Mouse (Mus musculus): ENCODE results near the gene Fam172a. TPM values are rescaled to one million over a fixed set of nuclear protein-coding genes. Genes with fewer than 3 reads are reported as not detected.

Fam172a gene
- polyA plus RNA-seq, 1 experiment = 19.1 TPM

DNA sequence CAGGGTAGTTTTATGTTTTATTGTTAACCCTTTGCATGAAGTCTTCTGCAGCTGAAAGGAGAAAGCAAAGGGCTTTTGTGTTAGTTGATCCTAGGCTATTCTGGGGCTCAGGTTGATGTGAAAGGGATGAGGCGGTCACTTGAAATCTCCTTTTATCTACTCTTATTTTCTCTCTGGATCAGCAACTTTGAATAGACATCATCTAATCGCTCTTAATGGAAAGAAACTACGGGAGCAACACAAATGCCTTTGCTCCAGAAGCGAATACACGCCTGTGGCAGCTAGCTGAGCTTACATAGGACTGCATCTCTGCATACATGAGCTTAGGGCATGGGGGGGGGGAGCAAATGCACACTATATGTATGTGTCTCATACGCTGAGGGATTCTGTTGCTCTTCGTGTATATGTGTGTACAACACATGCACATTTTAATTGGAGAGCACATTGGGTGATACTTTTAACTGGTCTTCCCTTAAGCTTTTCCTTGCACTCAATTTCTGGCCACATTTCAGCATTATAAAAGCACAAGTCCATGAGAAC is 505.1 kb downstream of the Fam172a start:
- H3K4me1 ChIP-seq (ENCODE audit: control insufficient read depth, insufficient read depth, low read length) = peaks cover 4% of the 10 kb centered on the region; the same call in 1 of the 2 replicates
- TF ChIP-seq POLR2A (IDR thresholded peaks at IDR 0.05; ENCODE audit: extremely low read depth, insufficient read depth, low read length) = no peak
- TF ChIP-seq CTCF (IDR thresholded peaks at IDR 0.05; ENCODE audit: extremely low read depth, insufficient read depth, low read length) = no peak
- H3K4me3 ChIP-seq (ENCODE audit: insufficient read depth, low read length) = peak overlapping the region; percentile 15
- H3K27ac ChIP-seq (ENCODE audit: insufficient read depth, low read length) = peak overlapping the region; percentile 82

DNA sequence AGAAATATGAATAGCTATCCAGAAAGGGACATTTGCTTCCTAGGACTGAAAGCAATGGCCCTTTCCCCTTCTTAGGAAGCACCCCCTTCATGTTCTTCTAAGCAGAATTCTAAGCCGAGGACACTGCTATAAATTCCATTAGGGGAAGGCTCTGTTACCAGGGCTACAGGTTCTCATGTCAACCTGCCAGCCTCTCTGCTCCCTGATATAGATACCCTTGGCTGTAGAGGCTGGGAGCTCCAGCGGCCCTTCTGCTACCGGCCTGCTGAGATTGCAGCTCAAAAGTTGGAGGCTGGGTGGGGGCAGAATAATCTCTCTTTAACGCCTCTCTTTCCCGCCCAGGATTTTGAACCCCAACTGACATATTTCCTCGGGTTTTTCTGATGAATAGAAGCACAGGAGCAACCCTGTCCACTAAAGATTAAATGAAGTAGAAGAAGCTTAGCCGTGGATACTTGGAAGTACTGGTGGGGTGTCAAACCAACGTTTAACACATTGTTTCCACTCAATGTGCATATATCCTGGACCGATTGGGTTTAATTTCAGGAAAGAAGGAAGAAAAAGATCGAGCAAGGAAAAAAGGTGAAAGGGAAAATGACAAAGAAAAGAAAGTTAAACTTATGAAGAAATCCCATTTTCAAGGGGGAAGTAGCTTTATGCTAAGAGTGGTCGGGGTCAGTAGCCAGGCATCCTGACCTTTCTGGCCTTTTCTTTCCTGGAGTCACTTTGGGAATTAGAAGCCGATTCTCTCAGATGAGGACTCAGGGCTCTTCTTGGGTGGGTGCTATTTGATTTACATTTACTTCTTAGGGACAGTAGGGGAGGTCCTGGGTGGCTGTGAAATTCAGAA is 506.2 kb downstream of the Fam172a start:
- no peak for TF ChIP-seq CTCF (IDR thresholded peaks at IDR 0.05; ENCODE audit: extremely low read depth, insufficient read depth, low read length)
- peak overlapping the region; percentile 53 for H3K27ac ChIP-seq (ENCODE audit: insufficient read depth, low read length)
- H3K4me1 ChIP-seq (ENCODE audit: control insufficient read depth, insufficient read depth, low read length) = peaks cover 4% of the 10 kb centered on the region; the same call in 1 of the 2 replicates
- H3K4me3 ChIP-seq (ENCODE audit: insufficient read depth, low read length) = no peak overlapping the region; the same call in 1 of the 2 replicates

- H3K4me3 ChIP-seq (ENCODE audit: insufficient read depth, low read length) = peak overlapping the region; percentile 36; the same call in 1 of the 2 replicates
- H3K4me1 ChIP-seq (ENCODE audit: control insufficient read depth, insufficient read depth, low read length) = peaks cover 4% of the 10 kb centered on the region; the same call in 1 of the 2 replicates
- H3K27ac ChIP-seq (ENCODE audit: insufficient read depth, low read length) = peak overlapping the region; percentile 53
These were observed 507.0 kb downstream of the Fam172a start for GRCm38 (mm10) chr13:78208689-78209410.

DNA sequence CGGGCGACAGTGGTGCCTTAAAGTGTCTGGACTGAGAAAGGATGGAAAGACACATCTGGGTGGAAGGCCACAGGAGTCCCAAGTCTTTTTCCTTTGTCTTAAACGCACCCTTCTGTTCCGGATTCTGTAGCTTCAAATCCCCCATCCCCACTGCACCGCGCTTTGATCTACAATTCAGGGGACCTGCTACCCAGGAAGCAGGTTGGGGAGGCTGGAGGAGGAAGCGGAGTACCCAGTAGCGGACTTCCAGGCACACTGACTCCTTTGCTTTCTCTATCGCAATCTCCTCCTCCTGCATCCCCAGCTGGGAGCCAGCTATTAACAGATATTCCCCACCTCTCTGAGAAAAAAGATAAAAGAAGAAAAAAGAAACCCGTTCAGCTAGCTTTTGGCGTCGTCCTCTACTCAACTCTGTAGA is 507.8 kb downstream of the Fam172a start:
- Histone ChIP-seq H3K27ac (ENCODE audit: insufficient read depth, low read length) (peak overlapping the region; percentile 53), H3K4me3 (ENCODE audit: insufficient read depth, low read length) (peak overlapping the region; percentile 36), H3K4me1 (ENCODE audit: control insufficient read depth, insufficient read depth, low read length) (peaks cover 4% of the 10 kb centered on the region; the same call in 1 of the 2 replicates)
- 0 out of 2 replicates have a peak, but pooled peaks have one; percentile 5 for TF ChIP-seq POLR2A (IDR thresholded peaks at IDR 0.05; ENCODE audit: extremely low read depth, insufficient read depth, low read length)
- TF ChIP-seq CTCF (IDR thresholded peaks at IDR 0.05; ENCODE audit: extremely low read depth, insufficient read depth, low read length) = no peak

More at GRCm38 (mm10) chr13:78208689-78209410, 507.0 kb downstream of the Fam172a start:
- TF ChIP-seq POLR2A (IDR thresholded peaks at IDR 0.05; ENCODE audit: extremely low read depth, insufficient read depth, low read length) = no peak
- no peak for TF ChIP-seq CTCF (IDR thresholded peaks at IDR 0.05; ENCODE audit: extremely low read depth, insufficient read depth, low read length)

GRCm38 (mm10) chr13:78210029-78210747 is 508.4 kb downstream of the Fam172a start:
- Histone ChIP-seq H3K4me3 (ENCODE audit: insufficient read depth, low read length) (peak overlapping the region; percentile 36), H3K27ac (ENCODE audit: insufficient read depth, low read length) (peak overlapping the region; percentile 53), H3K4me1 (ENCODE audit: control insufficient read depth, insufficient read depth, low read length) (peaks cover 4% of the 10 kb centered on the region; the same call in 1 of the 2 replicates)
- TF ChIP-seq POLR2A (IDR thresholded peaks at IDR 0.05; ENCODE audit: extremely low read depth, insufficient read depth, low read length) (0 out of 2 replicates have a peak, but pooled peaks have one; percentile 5), CTCF (IDR thresholded peaks at IDR 0.05; ENCODE audit: extremely low read depth, insufficient read depth, low read length) (no peak)

GRCm38 (mm10) chr13:78210748-78211089 is 508.9 kb downstream of the Fam172a start:
- peaks cover 5% of the 10 kb centered on the region; the same call in 1 of the 2 replicates for H3K4me1 ChIP-seq (ENCODE audit: control insufficient read depth, insufficient read depth, low read length)
- peak overlapping the region; percentile 53 for H3K27ac ChIP-seq (ENCODE audit: insufficient read depth, low read length)
- TF ChIP-seq CTCF (IDR thresholded peaks at IDR 0.05; ENCODE audit: extremely low read depth, insufficient read depth, low read length) (no peak), POLR2A (IDR thresholded peaks at IDR 0.05; ENCODE audit: extremely low read depth, insufficient read depth, low read length) (no peak)
- peak overlapping the region; percentile 36 for H3K4me3 ChIP-seq (ENCODE audit: insufficient read depth, low read length)

DNA sequence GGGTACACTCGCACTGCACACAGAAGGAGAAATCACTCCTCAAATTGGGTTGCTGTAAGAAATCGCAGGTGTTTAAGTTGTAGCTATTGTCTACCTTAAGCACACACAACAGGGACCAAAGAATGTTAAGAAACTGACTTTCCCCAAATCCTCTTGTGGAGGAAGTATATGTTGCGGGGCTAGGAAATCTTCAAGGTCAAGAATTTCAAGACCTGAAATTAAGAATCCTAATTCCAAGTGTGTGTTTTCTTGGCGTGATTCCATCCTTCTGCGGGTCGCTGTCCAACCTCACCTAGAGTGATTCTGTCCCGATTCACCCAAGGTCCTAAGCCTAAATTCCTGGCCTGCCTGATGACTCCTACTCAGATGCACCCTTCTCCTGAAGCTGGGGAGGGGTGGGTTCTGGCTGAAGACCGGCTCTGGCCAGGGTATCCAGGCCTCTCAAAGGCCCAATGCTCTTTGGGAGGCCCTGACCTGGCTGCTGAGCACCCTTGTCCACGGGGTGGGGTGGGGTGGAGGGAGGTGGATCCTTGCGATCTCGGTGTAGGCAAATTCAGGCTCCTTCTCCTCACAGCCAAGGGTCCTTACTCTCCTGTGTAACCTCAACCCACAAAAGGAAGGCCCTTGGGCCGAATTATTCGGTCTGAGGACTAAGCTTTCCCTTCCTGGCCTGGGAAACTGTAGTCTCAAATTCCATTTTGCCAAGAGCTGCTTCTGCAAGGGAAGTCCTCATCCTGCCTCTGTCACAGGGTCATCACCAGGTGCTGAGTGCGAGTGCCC is 509.6 kb downstream of the Fam172a start:
- no peak overlapping the region; the same call in 1 of the 2 replicates for H3K4me3 ChIP-seq (ENCODE audit: insufficient read depth, low read length)
- TF ChIP-seq CTCF (IDR thresholded peaks at IDR 0.05; ENCODE audit: extremely low read depth, insufficient read depth, low read length) (no peak), POLR2A (IDR thresholded peaks at IDR 0.05; ENCODE audit: extremely low read depth, insufficient read depth, low read length) (no peak)
- peaks cover 5% of the 10 kb centered on the region; the same call in 1 of the 2 replicates for H3K4me1 ChIP-seq (ENCODE audit: control insufficient read depth, insufficient read depth, low read length)
- H3K27ac ChIP-seq (ENCODE audit: insufficient read depth, low read length) = peak overlapping the region; percentile 53

DNA sequence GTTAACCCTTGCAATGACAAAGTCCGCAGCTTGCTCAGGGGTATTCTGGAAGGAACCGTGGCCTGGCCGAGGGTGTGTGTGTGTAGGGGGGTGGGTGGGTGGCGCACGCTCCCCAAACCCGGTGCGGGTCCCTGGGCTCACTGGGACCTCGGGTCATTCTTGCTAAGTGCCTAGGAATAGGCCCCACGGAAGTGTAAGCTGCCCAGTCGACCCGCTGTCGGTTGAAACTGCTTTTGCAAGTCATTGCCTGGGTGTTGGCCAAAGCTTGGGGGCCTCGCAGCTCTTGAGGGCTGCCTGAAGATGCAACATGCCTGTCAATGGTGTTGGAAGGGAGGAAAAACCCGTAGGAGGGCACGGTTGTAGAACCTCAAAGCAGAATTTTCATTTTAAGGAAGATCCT is 510.3 kb downstream of the Fam172a start:
- H3K4me1 ChIP-seq (ENCODE audit: control insufficient read depth, insufficient read depth, low read length) = peaks cover 5% of the 10 kb centered on the region; the same call in 1 of the 2 replicates
- no peak for TF ChIP-seq POLR2A (IDR thresholded peaks at IDR 0.05; ENCODE audit: extremely low read depth, insufficient read depth, low read length)
- TF ChIP-seq CTCF (IDR thresholded peaks at IDR 0.05; ENCODE audit: extremely low read depth, insufficient read depth, low read length) = no peak
- H3K27ac ChIP-seq (ENCODE audit: insufficient read depth, low read length) = peak overlapping the region; percentile 53
- H3K4me3 ChIP-seq (ENCODE audit: insufficient read depth, low read length) = no peak overlapping the region

All from cortical plate, adult 2 months (tissue).